Mouse (Mus musculus): ENCODE data around the gene Mia.

DNA sequence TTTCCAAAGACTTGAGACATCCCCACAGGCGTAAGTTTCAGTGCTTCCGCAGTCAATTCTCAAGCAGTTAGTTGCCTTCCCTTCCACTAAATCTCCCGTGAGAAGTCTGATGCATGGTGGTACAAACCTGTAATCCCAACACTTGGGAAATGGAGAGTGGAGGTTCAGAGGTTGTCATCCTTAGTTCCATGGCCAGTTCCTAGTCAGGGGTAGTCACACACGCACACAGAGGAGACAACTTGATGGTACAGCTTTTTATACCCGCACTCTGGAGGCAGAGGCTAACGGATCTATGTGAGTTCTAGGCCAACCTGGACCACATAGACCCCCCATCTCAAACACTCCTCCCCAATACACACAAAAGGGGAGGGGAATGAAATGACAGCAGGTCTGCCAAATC is 47.9 kb upstream of the Mia start:
- TF ChIP-seq GATA1 (IDR thresholded peaks at IDR 0.05; ENCODE audit: borderline replicate concordance, low read length), result no peak
- no peak for TF ChIP-seq FLI1 (IDR thresholded peaks at IDR 0.05; ENCODE audit: low read length)
